Comparison of ENCODE assay signal across 20 mouse cellular contexts in genomic region chr15:52999200-52999599, GRCm38 (mm10).
DNase-seq lines count a peak whose midpoint lies in the region; TF ChIP-seq lines count a peak whose summit lies in the region.
"Had no signal": no experiment of that assay in that cellular context is flagged by ENCODE, and none has a peak within 500 bp of the region (broad histone marks: within the 10 kb centered on the region; RNA-seq: fewer than 3 reads in every experiment).

No protein-coding gene starts in this region.

- H3K79me3 ChIP-seq in C2C12 (ENCODE audit: low read depth) = no peaks in the 10 kb centered on the region

- H3K79me2 ChIP-seq in C2C12 (ENCODE audit: control insufficient read depth, insufficient read depth) = no peaks in the 10 kb centered on the region

- H3K27ac ChIP-seq in cortical plate, adult 2 months (ENCODE audit: insufficient read depth, low read length) = peak overlapping the region; percentile 93; the same call in 1 of the 2 replicates
- H3K27ac ChIP-seq: embryonic facial prominence, embryonic 10.5 days; embryonic facial prominence, embryonic 13.5 days; forebrain, embryonic 10.5 days; forebrain, embryonic 13.5 days; hindbrain, embryonic 12.5 days; hindbrain, embryonic 15.5 days had no signal

- no peak for TF ChIP-seq CTCF in C2C12 (IDR thresholded peaks at IDR 0.05; ENCODE audit: control insufficient read depth, insufficient read depth, insufficient read length)
- no peak for TF ChIP-seq CTCF in cortical plate, adult 2 months (IDR thresholded peaks at IDR 0.05; ENCODE audit: extremely low read depth, insufficient read depth, low read length)

- TF ChIP-seq POLR2A in cortical plate, adult 2 months (IDR thresholded peaks at IDR 0.05; ENCODE audit: extremely low read depth, insufficient read depth, low read length) = no peak

- H3K4me3 ChIP-seq in C2C12 (ENCODE audit: insufficient read depth, poor library complexity, severe bottlenecking) = no peak overlapping the region
- H3K4me3 ChIP-seq in cortical plate, adult 2 months (ENCODE audit: insufficient read depth, low read length) = no peak overlapping the region
- H3K4me3 ChIP-seq: embryonic facial prominence, embryonic 10.5 days; embryonic facial prominence, embryonic 13.5 days; forebrain, embryonic 10.5 days; forebrain, embryonic 13.5 days; hindbrain, embryonic 12.5 days; hindbrain, embryonic 15.5 days had no signal

- no peaks in the 10 kb centered on the region for H3K36me3 ChIP-seq in C2C12 (ENCODE audit: control insufficient read depth, insufficient read depth)
- H3K36me3 ChIP-seq: embryonic facial prominence, embryonic 10.5 days; embryonic facial prominence, embryonic 13.5 days; forebrain, embryonic 10.5 days; G1E; hindbrain, embryonic 12.5 days; hindbrain, embryonic 15.5 days had no signal

- H3K27me3 ChIP-seq in C2C12 (ENCODE audit: control insufficient read depth, insufficient read depth, insufficient read length) = no peaks in the 10 kb centered on the region
- H3K27me3 ChIP-seq: CH12.LX; embryonic facial prominence, embryonic 13.5 days; forebrain, embryonic 13.5 days; hindbrain, embryonic 12.5 days; hindbrain, embryonic 15.5 days had no signal

- H3K4me1 ChIP-seq in cortical plate, adult 2 months (ENCODE audit: control insufficient read depth, insufficient read depth, low read length) = peaks cover 8% of the 10 kb centered on the region
- H3K4me1 ChIP-seq: embryonic facial prominence, embryonic 10.5 days; embryonic facial prominence, embryonic 13.5 days; forebrain, embryonic 10.5 days; forebrain, embryonic 13.5 days; hindbrain, embryonic 12.5 days; hindbrain, embryonic 15.5 days had no signal

- DNase-seq in 3T3-L1 (ENCODE audit: low read depth, low spot score) = peak; percentile 58
- DNase-seq in kidney, postnatal 14 days = no peak
- DNase-seq in spleen, adult 12 weeks (ENCODE audit: low spot score) = no peak
- no peak for DNase-seq in kidney, postnatal 36 days
- DNase-seq: adrenal gland, adult 8-10 months; adrenal gland, postnatal 25 days; cerebellum, adult 18-20 months; cerebellum, adult 9-10 months; cerebellum, postnatal 14 days; gastrocnemius, postnatal 36 days had no signal

- H3ac ChIP-seq in C2C12 (ENCODE audit: control insufficient read depth, insufficient read length, low read depth) = no peak overlapping the region

TF ChIP-seq in C2C12, 6 proteins besides CTCF, POLR2A, EP300 and RAD21:
- TF ChIP-seq CEBPB (IDR thresholded peaks at IDR 0.05; ENCODE audit: low read depth) (peak; percentile 92), MAX (IDR thresholded peaks at IDR 0.05) (no peak), MYOD1 (IDR thresholded peaks at IDR 0.05; ENCODE audit: control insufficient read depth, insufficient read length, low read depth) (no peak), USF1 (IDR thresholded peaks at IDR 0.05; ENCODE audit: low read depth) (no peak)
